Mouse (Mus musculus) cerebellum, postnatal 10 days (tissue): ENCODE data around the gene C1qtnf5.
A peak's percentile ranks its signal among the peaks of the same experiment; 100 is the strongest.

Experiments used
- DNase-seq, 2 experiments: peaks; one replicate each; pipeline ENCODE4 v3.0.0; 2021; ENCODE audit warnings: mixed read lengths in 2 of 2

The C1qtnf5 gene

GRCm38 (mm10) chr9:44079997-44080780 is 26.9 kb upstream of the C1qtnf5 start:
- DNase-seq: no peak

DNA sequence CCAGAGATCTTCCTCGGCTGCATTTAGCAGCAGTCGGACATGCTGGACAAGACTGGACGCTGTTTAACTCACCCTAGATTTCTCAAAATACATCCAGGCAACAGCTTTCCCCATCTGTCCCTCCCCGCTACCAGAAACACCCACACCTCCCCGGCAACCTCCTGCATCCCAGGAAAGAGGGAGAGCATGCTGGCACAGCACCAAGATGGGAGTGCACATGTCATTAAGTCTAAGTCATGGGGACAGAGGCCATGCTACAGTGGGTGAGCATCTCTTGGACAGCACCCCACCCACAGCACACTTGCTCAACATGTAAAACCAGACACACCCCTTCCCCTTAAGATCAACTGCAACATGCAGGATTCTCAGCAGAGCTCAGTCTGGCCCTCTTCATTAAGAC is 26.1 kb upstream of the C1qtnf5 start:
- no peak for DNase-seq

GRCm38 (mm10) chr9:44081581-44081980 is 25.5 kb upstream of the C1qtnf5 start:
- DNase-seq: no peak

- no peak for DNase-seq
These were observed 24.8 kb upstream of the C1qtnf5 start for GRCm38 (mm10) chr9:44082266-44082665.

GRCm38 (mm10) chr9:44083392-44084121 is 23.5 kb upstream of the C1qtnf5 start:
- DNase-seq: no peak

DNA sequence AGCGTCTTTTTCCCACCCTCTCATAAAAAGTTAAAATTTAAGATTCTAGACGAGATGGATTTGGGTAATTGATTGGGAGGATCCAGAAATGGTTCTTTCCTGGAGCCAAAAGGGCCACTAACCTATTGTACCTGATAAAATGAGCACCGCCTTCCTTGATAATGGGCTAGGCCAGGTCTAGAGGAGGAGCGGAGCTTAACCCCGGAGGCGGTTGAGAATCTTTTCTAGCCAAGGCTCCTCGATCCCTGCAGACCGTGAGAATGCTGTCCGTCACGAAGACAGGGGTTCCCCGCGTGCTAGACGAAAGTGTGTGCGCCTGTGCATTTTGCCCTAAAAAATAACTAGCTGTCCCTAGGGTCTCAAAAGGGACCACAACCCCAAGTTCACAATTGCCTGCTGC is 22.8 kb upstream of the C1qtnf5 start:
- DNase-seq: no peak

GRCm38 (mm10) chr9:44084659-44085229 is 22.3 kb upstream of the C1qtnf5 start:
- DNase-seq: peak; percentile 96 to 97

GRCm38 (mm10) chr9:44085276-44085675 is 21.8 kb upstream of the C1qtnf5 start:
- no peak for DNase-seq

DNA sequence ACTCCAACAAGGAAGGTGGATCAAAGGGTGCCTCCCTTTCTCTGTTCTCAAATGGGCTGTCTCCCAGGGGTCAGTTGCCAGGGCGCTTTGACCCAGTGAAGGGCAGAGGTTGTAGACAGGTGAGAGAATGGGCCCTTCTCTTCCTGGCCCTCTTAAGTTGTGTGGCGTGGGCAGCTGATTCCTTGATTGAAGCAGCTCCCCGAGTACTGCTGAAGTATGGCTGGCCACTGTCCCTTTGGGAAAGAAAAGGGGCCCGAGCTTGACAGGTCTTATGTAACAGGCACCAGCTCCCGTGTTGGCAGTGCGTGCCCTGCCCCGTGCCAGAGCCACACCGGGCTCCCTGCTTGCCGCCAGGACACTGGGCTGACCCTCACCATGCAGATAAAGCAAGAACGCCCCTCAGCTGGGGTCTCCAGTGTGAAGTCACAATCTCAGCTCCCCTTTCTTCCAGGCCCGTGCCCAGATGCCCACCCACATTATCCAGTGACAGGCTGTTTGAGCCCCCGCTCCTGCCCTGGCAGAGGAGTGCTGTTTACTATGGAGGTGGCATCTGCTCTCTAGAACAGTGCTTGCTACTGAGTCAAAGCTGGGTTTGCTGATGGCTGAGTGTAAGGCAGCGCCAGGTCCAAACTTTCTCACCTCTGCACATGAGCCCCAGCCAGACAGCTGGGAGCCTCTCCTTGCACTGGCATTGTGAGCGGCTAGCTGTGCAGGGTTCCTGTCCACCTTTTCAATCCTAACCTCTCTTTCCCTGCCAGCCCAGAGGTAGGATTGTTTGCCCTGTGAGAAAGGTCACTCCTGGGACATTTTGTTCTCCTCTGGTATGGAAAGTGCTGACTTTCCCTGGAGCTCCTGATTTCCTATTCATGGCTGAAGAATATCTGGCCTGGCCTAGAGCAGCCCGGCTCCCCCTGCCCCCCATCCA is 21.0 kb upstream of the C1qtnf5 start:
- peak; percentile 73 to 78 for DNase-seq

- no peak for DNase-seq
These were observed 20.1 kb upstream of the C1qtnf5 start for GRCm38 (mm10) chr9:44086960-44087359.

DNA sequence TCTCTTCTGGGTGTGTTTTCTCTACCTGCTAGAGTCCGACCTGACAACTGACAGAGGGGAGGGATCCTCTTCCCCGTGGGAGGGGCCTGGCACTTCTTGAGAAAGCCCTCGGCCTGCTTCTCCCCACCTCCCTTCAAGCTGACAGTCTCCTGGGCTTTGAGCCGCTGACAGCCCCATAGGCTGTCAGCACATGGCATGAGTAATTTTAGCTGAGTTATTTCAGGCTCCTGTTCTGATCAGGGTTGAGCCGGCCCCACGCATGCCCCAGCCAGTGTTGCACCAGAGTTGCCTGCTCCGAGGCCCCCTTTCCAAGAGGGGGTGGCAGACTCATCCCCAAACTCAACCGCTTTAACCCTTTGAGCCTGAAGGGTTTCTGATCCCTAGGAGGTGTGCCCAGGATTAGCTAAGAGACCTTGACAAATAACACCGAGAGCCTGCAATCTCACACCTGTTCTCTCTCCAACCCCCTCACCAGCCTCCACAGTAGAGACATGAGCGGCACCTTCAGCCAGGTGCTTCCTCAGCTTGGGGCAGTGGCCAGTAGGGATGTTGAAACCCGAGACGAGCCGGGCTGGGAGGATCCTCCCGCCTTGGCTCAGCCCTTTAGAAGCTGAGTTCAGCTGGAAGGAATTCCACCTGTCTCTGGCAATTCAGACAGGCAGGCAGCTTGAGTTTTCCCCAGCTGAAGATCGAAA is 19.1 kb upstream of the C1qtnf5 start:
- DNase-seq: no peak

DNA sequence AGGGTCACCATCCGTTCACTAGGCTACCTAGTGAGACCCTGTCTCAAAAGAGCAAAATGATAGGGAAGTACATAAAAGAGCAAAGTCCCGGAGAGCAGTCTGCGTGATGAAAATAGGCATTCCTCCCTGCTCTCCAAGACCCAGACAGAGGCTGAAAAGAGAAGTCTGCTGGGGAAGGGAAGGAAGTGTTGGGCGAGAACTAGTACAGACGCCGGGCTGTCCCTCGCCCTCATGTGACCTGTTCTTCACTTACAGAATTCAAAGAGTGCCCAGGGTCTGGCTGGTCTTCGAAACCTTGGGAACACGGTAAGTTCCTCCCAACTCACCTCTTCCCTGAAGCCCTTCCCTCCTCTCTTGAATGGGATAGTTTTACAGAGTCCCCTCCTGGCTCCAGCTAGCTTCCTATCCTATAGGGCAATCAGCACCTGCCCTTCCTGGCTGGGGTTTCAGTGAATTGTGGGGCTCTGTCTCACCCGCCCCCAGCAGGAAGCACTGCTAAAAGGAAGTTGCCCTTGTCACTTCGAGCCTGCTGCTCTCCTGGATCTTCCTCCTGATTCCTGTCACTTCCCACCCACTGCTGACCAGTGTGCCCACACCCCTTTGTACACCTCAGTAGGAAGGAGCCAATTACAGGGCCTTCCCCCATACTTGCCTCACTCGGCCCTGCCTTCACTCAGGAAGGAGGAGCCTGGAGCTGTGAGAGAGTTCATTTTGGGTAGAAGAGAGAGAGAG is 18.0 kb upstream of the C1qtnf5 start:
- DNase-seq: no peak

DNA sequence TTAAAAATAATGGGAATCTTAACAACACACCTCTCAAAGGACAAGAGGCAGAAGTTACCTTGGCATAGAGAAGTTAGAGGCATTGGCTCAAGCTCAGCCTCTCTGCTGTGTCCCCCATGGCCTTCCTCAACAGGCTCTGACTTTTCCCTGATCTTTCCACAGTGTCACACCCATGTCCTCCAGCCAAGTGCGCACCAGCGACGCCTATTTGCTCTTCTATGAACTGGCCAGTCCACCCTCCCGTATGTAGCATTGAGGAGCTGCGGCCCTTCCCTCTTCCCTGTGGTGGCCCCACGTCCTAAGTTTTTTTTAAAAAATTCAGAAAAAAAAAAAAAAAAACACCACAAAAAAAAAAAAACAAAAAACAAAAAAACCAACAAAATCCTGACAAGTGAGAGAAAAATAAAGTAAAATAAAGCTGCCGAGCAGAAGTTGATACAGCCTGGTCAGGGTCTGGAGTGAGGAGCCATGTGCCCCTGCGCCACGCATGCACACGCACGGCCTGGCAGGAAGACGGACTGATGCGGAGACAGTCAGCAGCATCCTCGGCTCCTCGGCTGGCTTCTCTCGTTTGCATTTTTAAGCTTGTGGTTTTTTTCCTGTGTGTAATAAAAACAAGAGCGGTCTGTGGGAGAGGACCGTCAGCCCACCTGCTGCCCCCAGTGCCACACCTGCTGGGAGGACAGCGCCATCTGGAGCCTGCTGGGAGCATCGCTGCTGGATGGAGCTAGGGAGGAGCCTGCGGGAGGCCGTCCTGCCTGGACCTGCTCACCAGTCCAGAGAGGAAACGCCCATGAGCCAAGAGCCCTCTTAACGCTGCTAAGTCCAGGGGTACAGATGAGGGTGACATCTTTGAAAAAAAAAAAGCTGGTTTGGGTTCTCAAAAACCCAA is 13.2 kb upstream of the C1qtnf5 start:
- peak; percentile 87 for DNase-seq

DNA sequence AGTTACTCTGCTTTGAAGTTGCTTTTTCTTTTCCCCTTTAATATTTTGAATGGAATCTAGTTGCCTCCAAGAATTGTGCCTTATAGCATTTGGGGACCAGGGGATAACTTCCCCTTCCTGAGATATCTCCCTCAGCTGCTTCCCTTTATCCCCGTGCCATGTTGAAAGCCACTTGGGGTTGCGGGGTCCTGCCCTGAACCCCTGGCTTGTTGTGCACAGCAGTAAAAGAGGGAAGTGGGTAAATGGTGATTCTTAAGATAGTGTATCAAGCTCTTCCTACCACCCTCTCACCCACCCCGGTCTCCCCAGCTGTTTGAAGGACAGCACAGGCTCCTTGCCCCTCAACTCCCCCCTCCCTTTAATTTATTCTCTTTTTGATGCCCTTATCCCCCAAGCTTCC is 12.3 kb upstream of the C1qtnf5 start:
- DNase-seq: no peak

DNA sequence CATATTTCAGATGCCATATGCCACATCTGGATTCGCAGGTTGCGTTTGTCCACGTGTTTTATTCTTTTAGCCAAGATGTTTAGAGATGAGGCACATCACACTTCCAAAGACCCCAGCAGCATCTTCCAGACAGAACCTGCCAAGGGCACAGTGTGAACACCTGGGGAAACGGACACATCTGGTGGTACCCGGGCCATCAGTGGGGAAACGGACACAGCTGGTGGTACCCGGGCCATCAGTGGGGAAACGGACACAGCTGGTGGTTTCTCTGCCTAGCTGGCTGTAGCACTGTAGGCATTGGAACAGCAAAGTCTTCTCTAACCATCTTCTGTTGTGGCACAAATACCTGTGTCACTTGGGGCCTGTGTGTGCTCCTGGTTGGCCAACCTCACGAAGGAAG is 11.3 kb upstream of the C1qtnf5 start:
- DNase-seq: no peak

- DNase-seq: no peak
These were observed 10.5 kb upstream of the C1qtnf5 start for GRCm38 (mm10) chr9:44096536-44096935.

DNA sequence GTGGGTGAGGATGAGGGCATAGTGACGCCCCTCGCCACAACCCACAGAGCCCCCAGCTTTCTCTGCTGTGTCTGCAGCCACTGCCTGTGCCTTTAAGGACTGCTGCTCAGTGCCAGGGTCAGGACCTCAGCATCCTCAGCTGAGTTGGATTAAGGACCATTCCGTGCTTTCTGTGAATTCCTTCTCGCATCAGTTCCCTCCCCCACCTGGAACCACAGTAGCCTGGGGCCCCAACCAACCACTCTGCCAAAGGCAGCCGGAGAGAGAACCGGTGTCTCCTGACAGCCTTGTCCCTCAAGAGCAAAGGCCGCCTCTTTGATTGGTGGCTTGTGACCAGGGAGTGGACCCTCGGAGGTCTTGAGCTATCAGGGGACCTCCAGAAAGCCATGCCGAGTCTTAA is 5.6 kb upstream of the C1qtnf5 start, which contains the start of gene Mfrp:
Gene Mfrp, plus strand, starts transcription at position 240 of the 400 bp plus-strand sequence.
- no peak for DNase-seq

- no peak for DNase-seq
These were observed 2.2 kb upstream of the C1qtnf5 start for GRCm38 (mm10) chr9:44104881-44105280.

GRCm38 (mm10) chr9:44105781-44106180 is 1.3 kb upstream of the C1qtnf5 start:
- DNase-seq: no peak

DNA sequence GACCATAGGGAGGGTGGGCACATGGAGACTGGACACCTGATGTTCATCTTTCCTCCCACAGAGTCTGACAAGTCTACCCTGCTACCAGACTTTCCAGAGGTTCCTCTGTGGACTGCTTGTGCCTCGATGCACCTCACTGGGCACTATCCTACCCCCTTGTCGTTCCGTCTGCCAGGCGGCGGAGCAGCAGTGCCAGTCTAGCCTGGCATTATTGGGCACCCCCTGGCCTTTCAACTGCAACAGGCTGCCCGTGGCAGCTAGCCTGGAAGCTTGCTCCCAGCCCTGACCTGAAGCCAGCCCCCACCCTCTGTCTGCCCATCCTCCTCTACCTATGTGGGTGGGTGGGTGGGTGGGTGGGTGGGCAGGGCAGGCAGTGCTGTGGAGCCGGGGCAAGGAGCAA is 863 bp upstream of the C1qtnf5 start:
- peak; percentile 46 to 66 for DNase-seq
